Mouse (Mus musculus) intestine, postnatal 0 days (tissue): ENCODE measurements around the gene Mphosph6. TPM values are rescaled to one million over a fixed set of nuclear protein-coding genes. Genes with fewer than 3 reads are reported as not detected.

Experiments used
- ATAC-seq: fragments of 200-750 bp; cut with Nextera tagmentation; 2 replicates; pipeline ENCODE4 v1.8.0; 2017; ENCODE audit warnings: mild to moderate bottlenecking, moderate TSS enrichment, moderate library complexity
- H3K27ac ChIP-seq: fragments of 300-500 bp; sonication (generic); 2 replicates; pipeline ENCODE4 v1.5.1; 2014; ENCODE audit warnings: mild to moderate bottlenecking, low read depth, low read length, moderate library complexity
- H3K27me3 ChIP-seq: fragments of 300-500 bp; sonication (generic); replicated peaks from 2 replicates; pipeline ENCODE4 v1.6.1; 2014; ENCODE audit warnings: low read length, mixed read lengths; ENCODE audit not compliant: control insufficient read depth, insufficient read depth
- H3K36me3 ChIP-seq: fragments of 300-500 bp; sonication (generic); 2 replicates; pipeline ENCODE4 v1.6.1; 2014; ENCODE audit warnings: mild to moderate bottlenecking, moderate library complexity; ENCODE audit not compliant: control insufficient read depth, insufficient read depth
- H3K4me1 ChIP-seq: fragments of 300-500 bp; sonication (generic); replicated peaks from 2 replicates; pipeline ENCODE4 v1.6.1; 2014; ENCODE audit warnings: antibody characterized with exemption, low read length, mixed read lengths; ENCODE audit not compliant: control insufficient read depth, insufficient read depth
- H3K4me2 ChIP-seq: fragments of 300-500 bp; sonication (generic); replicated peaks from 2 replicates; pipeline ENCODE4 v1.6.1; 2014; ENCODE audit warnings: low read depth, mild to moderate bottlenecking, moderate library complexity
- H3K4me3 ChIP-seq: fragments of 300-500 bp; sonication (generic); 2 replicates; pipeline ENCODE4 v1.5.1; 2014; ENCODE audit warnings: low read depth, low read length
- H3K9ac ChIP-seq: fragments of 300-500 bp; sonication (generic); 2 replicates; pipeline ENCODE4 v1.6.1; 2014; ENCODE audit warnings: mild to moderate bottlenecking, low read depth, low read length
- H3K9me3 ChIP-seq: fragments of 300-500 bp; sonication (generic); 2 replicates; pipeline ENCODE4 v1.6.1; 2016; ENCODE audit warnings: mixed run types; ENCODE audit not compliant: control insufficient read depth
- CTCF ChIP-seq: sonication (generic); IDR thresholded peaks from 2 replicates; pipeline ENCODE4 v1.5.1; 2016; ENCODE audit warnings: low read depth, mild to moderate bottlenecking, control low read depth, antibody characterized with exemption, moderate library complexity
- WGBS: fragments of 180-500 bp; shearing (Covaris S2); extraction: QIAGEN DNeasy Blood & Tissue Kit; methylation state at CpG from one replicate; pipeline ENCODE4 v1.1.7; 2014; 5-methylcytosine and 5-hydroxymethylcytosine counted together
- polyA plus RNA-seq: library from polyadenylated mRNA; unstranded; fragments of >200 nt; fragmentation: Nextera tagmentation; extraction: Ambion mirVana; gene quantifications from 2 replicates; pipeline ENCODE4 v1.2.1, GENCODE M21; 2015

Mphosph6 gene
- polyA plus RNA-seq = 31.3 and 33.4 TPM in 2 replicates

DNA sequence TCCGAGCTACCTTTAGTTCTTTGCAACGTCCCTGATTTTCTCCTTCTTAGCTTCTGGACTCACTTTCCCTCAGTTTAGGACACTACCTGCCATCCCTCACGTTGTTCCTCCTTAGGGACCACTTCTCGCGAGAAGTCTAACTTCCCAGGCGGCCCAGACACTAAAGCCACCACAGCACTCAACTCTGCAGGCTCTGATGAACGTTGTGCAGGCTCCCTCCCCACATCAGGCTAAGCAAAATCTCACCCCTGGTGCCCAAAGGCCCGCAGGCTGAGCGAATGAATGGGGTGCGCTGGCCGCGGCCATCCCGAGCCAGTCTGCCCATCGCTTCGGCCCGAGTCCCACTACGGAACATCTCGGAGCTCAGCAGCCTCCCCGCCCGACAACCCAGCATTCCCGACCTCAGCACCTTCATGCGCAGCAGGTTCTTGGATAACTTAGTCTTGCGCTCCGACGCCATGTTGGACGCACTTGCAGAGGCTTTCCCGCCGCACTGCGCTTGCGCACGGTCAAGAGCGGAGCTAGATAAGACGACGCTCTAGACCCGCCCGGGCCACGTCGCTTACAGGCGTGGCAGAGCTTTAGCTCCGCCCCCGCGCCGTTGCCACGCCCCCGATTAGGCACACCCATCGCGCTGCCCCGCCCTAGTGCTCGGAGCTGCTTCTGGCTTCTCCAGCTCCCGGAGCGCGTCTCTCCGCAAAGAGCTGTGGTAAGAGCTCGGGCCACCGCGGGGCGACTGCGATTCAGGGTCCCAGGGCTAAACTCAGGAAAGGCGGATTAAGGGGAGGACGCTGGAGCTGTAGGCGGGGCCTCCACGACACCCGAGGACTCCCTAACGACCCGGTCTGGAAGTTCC, at the start of gene Mphosph6:
Gene Mphosph6 (minus strand): TSS at position 501 of the 856 bp plus-strand sequence.
- no peaks in the 10 kb centered on the region for H3K27me3 ChIP-seq
- no peaks in the 10 kb centered on the region for H3K9me3 ChIP-seq
- H3K9ac ChIP-seq = peak within 1 kb of the TSS; percentile 88
- ATAC-seq = peak; percentile 96
- H3K4me1 ChIP-seq = peaks cover 3% of the 10 kb centered on the region; the same call in 1 of the 2 replicates
- H3K4me2 ChIP-seq = peak within 1 kb of the TSS; percentile 73
- peak; percentile 48 for TF ChIP-seq CTCF
- under 1% methylated on average over 65 of the region's 65 CpGs for WGBS
- peak within 1 kb of the TSS; percentile 77 for H3K4me3 ChIP-seq
- H3K27ac ChIP-seq = peak within 1 kb of the TSS; percentile 91
- H3K36me3 ChIP-seq = 0 out of 2 replicates have a peak, but pooled peaks cover 9% of the 10 kb centered on the region

DNA sequence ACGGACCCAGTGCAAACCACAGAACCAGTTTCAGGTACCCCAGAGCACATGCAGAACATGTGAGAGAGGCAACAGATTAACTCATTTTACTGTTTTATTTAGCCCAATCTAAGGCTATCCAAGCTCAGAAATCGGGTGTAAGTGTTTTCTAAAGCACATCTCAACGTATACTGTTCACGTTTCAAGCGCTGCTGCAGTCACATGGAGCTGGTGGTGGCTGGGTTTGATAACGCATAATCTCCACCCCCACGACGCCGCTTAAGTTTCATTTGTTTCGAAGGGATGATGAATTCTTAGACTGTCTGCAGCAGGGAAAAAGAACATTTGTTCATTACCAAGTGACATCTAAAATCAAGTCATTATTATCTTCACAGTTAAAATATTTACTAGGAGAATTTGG, 48.7 kb upstream of the Mphosph6 start:
- ATAC-seq = no peak
- no peak overlapping the region for H3K4me3 ChIP-seq
- H3K9ac ChIP-seq = no peak overlapping the region
- H3K36me3 ChIP-seq = no peaks in the 10 kb centered on the region
- WGBS = 78% methylated on average over 10 of the region's 10 CpGs
- H3K4me1 ChIP-seq = no peaks in the 10 kb centered on the region
- H3K9me3 ChIP-seq = no peaks in the 10 kb centered on the region
- H3K27ac ChIP-seq = no peak overlapping the region
- no peaks in the 10 kb centered on the region for H3K27me3 ChIP-seq
- no peak overlapping the region for H3K4me2 ChIP-seq
- no peak for TF ChIP-seq CTCF

DNA sequence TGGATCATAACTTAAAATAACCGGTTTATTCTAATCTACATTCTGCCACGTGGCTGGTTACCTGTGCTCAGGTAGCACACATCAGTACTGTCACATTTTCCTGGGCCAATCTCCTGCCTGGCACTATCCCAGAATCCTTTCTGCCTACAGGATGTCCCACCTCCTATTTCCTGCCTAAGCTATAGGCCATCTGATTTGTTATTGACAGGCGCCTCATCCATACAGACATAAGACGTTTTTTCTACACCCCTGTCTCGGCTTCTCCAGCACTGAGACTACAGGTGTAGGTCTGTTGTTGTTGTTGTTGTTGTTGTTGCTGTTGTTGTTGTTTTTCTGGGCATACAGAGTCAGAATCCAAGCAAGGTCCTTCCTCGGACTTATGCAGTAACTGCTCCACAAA, 46.1 kb upstream of the Mphosph6 start:
- H3K9ac ChIP-seq = no peak overlapping the region
- H3K4me2 ChIP-seq = no peak overlapping the region
- H3K4me1 ChIP-seq = no peaks in the 10 kb centered on the region
- H3K9me3 ChIP-seq = no peaks in the 10 kb centered on the region
- H3K27me3 ChIP-seq = no peaks in the 10 kb centered on the region
- H3K4me3 ChIP-seq = no peak overlapping the region
- 89% methylated on average over 6 of the region's 6 CpGs for WGBS
- TF ChIP-seq CTCF = no peak
- H3K27ac ChIP-seq = no peak overlapping the region
- no peak for ATAC-seq
- H3K36me3 ChIP-seq = no peaks in the 10 kb centered on the region

DNA sequence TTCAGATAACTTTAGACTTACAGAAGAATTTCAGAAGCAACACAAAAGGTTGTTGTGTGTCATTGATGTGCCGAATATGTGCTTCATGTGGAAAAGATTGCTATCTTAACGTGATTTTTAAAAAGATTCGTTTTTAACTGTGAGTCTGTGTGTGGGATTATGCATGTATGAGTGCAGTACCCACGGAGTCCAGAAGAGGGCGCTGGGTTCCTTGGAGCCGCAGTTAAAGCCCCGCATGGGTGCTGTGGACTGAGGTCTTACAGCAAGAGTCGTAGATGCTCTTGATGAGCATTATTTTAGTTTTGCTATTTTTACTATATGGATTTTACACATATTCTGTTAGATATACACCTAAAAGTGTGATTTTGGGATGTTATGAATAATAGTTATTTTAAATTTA, 42.0 kb upstream of the Mphosph6 start:
- H3K27me3 ChIP-seq = no peaks in the 10 kb centered on the region
- no peak for ATAC-seq
- no peak overlapping the region for H3K4me3 ChIP-seq
- no peak; the same call in 1 of the 2 replicates for TF ChIP-seq CTCF
- no peak overlapping the region for H3K4me2 ChIP-seq
- no peaks in the 10 kb centered on the region for H3K4me1 ChIP-seq
- H3K9ac ChIP-seq = no peak overlapping the region
- 89% methylated on average over 8 of the region's 8 CpGs for WGBS
- H3K36me3 ChIP-seq = no peaks in the 10 kb centered on the region
- H3K9me3 ChIP-seq = no peaks in the 10 kb centered on the region
- no peak overlapping the region for H3K27ac ChIP-seq

DNA sequence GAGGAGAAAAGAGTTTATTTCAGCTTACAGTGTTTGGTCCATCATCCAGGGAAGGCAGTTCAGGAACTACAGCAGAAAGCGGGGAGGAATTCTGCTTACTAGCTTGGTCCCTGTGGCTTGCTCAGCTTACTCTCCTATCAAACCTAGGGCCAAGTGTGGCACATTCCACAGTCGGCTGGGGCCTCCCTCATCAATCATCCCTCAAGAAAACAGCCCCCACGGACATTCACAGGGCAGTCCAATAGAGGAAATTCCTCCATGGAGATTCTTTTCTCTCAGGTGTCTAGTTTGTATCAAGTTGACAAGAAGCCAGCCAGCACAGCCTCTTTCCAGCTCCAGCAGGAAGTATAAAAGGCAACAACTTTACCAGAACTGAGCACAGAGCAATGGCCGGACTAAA, 11.8 kb upstream of the Mphosph6 start:
- Histone ChIP-seq H3K4me2 (no peak overlapping the region), H3K4me1 (no peaks in the 10 kb centered on the region), H3K36me3 (no peaks in the 10 kb centered on the region), H3K9me3 (no peaks in the 10 kb centered on the region), H3K27me3 (no peaks in the 10 kb centered on the region), H3K4me3 (no peak overlapping the region), H3K27ac (no peak overlapping the region), H3K9ac (no peak overlapping the region)
- ATAC-seq = no peak
- 37% methylated on average over 4 of the region's 4 CpGs for WGBS
- no peak for TF ChIP-seq CTCF

DNA sequence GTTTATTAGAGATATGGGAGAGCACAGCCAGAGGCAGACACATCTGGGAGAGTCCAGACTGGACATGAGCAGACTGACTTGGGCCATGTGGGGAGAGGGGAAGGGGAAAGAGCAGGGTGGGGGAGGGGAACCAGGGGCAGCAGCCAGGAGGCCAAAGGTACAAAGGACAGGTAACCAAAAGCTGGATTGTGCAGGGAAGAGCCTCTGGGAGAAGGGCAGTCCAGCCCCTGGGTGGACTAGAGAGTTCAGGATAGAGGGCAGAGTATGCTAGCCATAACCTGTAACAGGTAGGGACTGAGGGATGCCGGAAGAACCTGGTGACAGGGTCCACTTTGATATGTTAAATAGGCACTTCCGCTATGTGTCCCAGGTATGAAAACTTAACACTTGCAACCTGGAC, 8.9 kb upstream of the Mphosph6 start:
- no peak overlapping the region for H3K27ac ChIP-seq
- no peaks in the 10 kb centered on the region for H3K9me3 ChIP-seq
- no peak overlapping the region for H3K9ac ChIP-seq
- 83% methylated on average over 2 of the region's 2 CpGs for WGBS
- H3K36me3 ChIP-seq = no peaks in the 10 kb centered on the region
- no peak overlapping the region for H3K4me2 ChIP-seq
- H3K4me1 ChIP-seq = no peaks in the 10 kb centered on the region; the same call in 1 of the 2 replicates
- ATAC-seq = no peak
- H3K4me3 ChIP-seq = no peak overlapping the region
- no peak for TF ChIP-seq CTCF
- no peaks in the 10 kb centered on the region for H3K27me3 ChIP-seq
